Mouse (Mus musculus) liver, embryonic 13.5 days (tissue): Measurements from ENCODE around the gene Patl2. TPM values are rescaled to one million over a fixed set of nuclear protein-coding genes. Genes with fewer than 3 reads are reported as not detected.

Source experiments
- ATAC-seq: fragments of 200-750 bp; cut with Nextera tagmentation; 2 replicates; pipeline ENCODE4 v1.8.0; 2017; ENCODE audit warnings: low read depth, mild to moderate bottlenecking, moderate number of reproducible peaks, moderate library complexity
- DNase-seq: peaks from one replicate; pipeline ENCODE4 v3.0.0; 2022
- H3K27ac ChIP-seq: fragments of 300-500 bp; sonication (generic); 2 replicates; pipeline ENCODE4 v1.5.1; 2015; ENCODE audit warnings: moderate library complexity, mild to moderate bottlenecking, inconsistent platforms
- H3K27me3 ChIP-seq: fragments of 300-500 bp; sonication (generic); 2 replicates; pipeline ENCODE4 v1.6.1; 2015; ENCODE audit warnings: mild to moderate bottlenecking, inconsistent platforms
- H3K36me3 ChIP-seq: fragments of 300-500 bp; sonication (generic); 2 replicates; pipeline ENCODE4 v1.6.1; 2015; ENCODE audit warnings: mild to moderate bottlenecking, inconsistent platforms
- H3K4me1 ChIP-seq: fragments of 300-500 bp; sonication (generic); replicated peaks from 2 replicates; pipeline ENCODE4 v1.6.1; 2015; ENCODE audit warnings: inconsistent platforms
- H3K4me2 ChIP-seq: fragments of 300-500 bp; sonication (generic); 2 replicates; pipeline ENCODE4 v1.6.1; 2015; ENCODE audit warnings: inconsistent platforms, mild to moderate bottlenecking, moderate library complexity
- H3K4me3 ChIP-seq: fragments of 300-500 bp; sonication (generic); replicated peaks from 2 replicates; pipeline ENCODE4 v1.5.1; 2015; ENCODE audit warnings: mild to moderate bottlenecking, inconsistent platforms
- H3K9ac ChIP-seq: fragments of 300-500 bp; sonication (generic); 2 replicates; pipeline ENCODE4 v1.6.1; 2015; ENCODE audit warnings: mild to moderate bottlenecking, inconsistent platforms
- H3K9me3 ChIP-seq: fragments of 300-500 bp; sonication (generic); replicated peaks from 2 replicates; pipeline ENCODE4 v1.6.1; 2016; ENCODE audit warnings: inconsistent platforms
- WGBS: fragments of 180-500 bp; shearing (Covaris S2); methylation state at CpG from one replicate; pipeline ENCODE4 v1.1.7; 2015; ENCODE audit not compliant: insufficient replicate concordance; 5-methylcytosine and 5-hydroxymethylcytosine counted together
- polyA plus RNA-seq: library from polyadenylated mRNA; unstranded; fragments of >200 nt; fragmentation: Nextera tagmentation; extraction: Ambion mirVana; gene quantifications from 2 replicates; pipeline ENCODE4 v1.2.1, GENCODE M21; 2015

The Patl2 gene
- polyA plus RNA-seq, 1 experiment from 2014 or later, result 0.06 TPM

DNA sequence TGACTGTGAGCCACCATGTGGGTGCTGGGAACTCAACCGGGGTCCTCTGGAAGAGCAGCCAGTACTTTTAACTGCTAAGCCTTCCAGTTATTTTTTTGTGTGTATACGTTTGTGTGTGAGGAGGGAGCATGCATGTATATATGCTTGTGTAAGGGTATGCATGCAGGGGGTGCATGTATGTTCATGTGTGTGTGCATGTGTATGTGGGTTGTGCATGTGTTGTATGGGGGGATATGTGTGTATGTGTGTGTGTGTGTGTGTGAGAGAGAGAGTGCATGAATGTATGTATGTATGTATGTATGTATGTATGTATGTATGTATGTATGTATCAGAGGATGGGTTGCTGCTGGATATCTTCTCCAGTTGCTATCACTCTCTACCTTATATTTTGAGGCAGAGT is 31.5 kb downstream of the Patl2 start:
- Histone ChIP-seq H3K4me1 (peaks cover 50% of the 10 kb centered on the region), H3K9me3 (no peaks in the 10 kb centered on the region), H3K27me3 (no peaks in the 10 kb centered on the region), H3K9ac (no peak overlapping the region), H3K27ac (no peak overlapping the region), H3K4me2 (no peak overlapping the region), H3K4me3 (no peak overlapping the region), H3K36me3 (peaks cover 44% of the 10 kb centered on the region)
- ATAC-seq (no peak), DNase-seq (no peak)
- WGBS, result 75% methylated on average over 2 of the region's 2 CpGs

DNA sequence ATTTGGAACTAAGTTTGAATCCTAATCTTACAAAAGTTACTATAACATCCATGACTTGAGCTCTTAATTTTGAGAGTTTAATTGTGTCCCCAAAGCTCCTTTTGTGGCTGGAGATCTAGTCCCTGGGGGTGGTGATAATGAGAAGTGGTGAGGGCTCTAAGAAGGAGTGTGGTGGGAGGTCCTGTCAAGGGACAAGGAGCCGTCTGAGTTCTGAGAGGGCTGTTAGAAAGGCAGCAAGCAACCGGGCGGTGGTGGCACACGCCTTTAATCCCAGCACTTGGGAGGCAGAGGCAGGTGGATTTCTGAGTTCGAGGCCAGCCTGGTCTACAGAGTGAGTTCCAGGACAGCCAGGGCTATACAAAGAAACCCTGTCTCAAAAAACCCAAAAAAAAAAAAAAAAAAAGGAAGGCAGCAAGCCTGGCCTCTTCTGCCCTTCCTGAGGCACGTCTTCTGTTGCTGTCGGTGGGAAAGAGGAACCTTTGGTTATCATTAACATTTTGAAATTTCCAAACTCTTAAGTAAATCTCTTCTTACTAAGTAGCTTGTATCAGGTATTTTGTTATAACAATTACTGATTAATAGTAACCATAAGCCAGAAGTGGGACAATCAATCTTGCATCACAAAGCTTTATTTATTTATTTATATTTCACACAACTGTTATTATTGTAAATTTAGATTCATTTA is 32.2 kb downstream of the Patl2 start:
- Histone ChIP-seq H3K4me3 (no peak overlapping the region), H3K27ac (no peak overlapping the region), H3K9ac (no peak overlapping the region), H3K27me3 (no peaks in the 10 kb centered on the region), H3K9me3 (no peaks in the 10 kb centered on the region), H3K4me1 (peaks cover 57% of the 10 kb centered on the region), H3K36me3 (peaks cover 44% of the 10 kb centered on the region), H3K4me2 (no peak overlapping the region)
- WGBS, result 49% methylated on average over 7 of the region's 7 CpGs
- DNase-seq, result no peak
- no peak for ATAC-seq

GRCm38 (mm10) chr2:122152850-122153249 is 33.1 kb downstream of the Patl2 start:
- no peaks in the 10 kb centered on the region for H3K27me3 ChIP-seq
- peaks cover 44% of the 10 kb centered on the region for H3K36me3 ChIP-seq
- H3K27ac ChIP-seq, result no peak overlapping the region
- H3K9ac ChIP-seq, result no peak overlapping the region
- DNase-seq, result no peak
- peaks cover 61% of the 10 kb centered on the region for H3K4me1 ChIP-seq
- H3K9me3 ChIP-seq, result no peaks in the 10 kb centered on the region
- no peak overlapping the region for H3K4me3 ChIP-seq
- 61% methylated on average over 3 of the region's 3 CpGs for WGBS
- ATAC-seq, result no peak
- no peak overlapping the region for H3K4me2 ChIP-seq

GRCm38 (mm10) chr2:122151221-122151620 is 34.8 kb downstream of the Patl2 start:
- H3K36me3 ChIP-seq, result peaks cover 44% of the 10 kb centered on the region
- DNase-seq (no peak), ATAC-seq (no peak)
- 83% methylated on average over 1 of the region's 1 CpGs for WGBS
- H3K4me3 ChIP-seq, result no peak overlapping the region
- no peak overlapping the region for H3K27ac ChIP-seq
- peaks cover 62% of the 10 kb centered on the region for H3K4me1 ChIP-seq
- no peaks in the 10 kb centered on the region for H3K9me3 ChIP-seq
- no peak overlapping the region for H3K4me2 ChIP-seq
- no peak overlapping the region for H3K9ac ChIP-seq
- H3K27me3 ChIP-seq, result no peaks in the 10 kb centered on the region

- no peaks in the 10 kb centered on the region for H3K27me3 ChIP-seq
- 66% methylated on average over 3 of the region's 3 CpGs for WGBS
- H3K4me1 ChIP-seq, result peaks cover 53% of the 10 kb centered on the region
- ATAC-seq, result no peak
- H3K4me3 ChIP-seq, result peak overlapping the region; percentile 82
- DNase-seq, result no peak
- peak overlapping the region; percentile 93 for H3K4me2 ChIP-seq
- no peaks in the 10 kb centered on the region for H3K9me3 ChIP-seq
- H3K27ac ChIP-seq, result no peak overlapping the region
- H3K9ac ChIP-seq, result 0 out of 2 replicates have a peak overlapping the region, but pooled peaks have one; percentile 89
- peaks cover 37% of the 10 kb centered on the region for H3K36me3 ChIP-seq
Observed at GRCm38 (mm10) chr2:122149716-122150115, 36.3 kb downstream of the Patl2 start.

GRCm38 (mm10) chr2:122149316-122149715 is 36.7 kb downstream of the Patl2 start:
- 78% methylated on average over 6 of the region's 6 CpGs for WGBS
- Histone ChIP-seq H3K4me3 (peak overlapping the region; percentile 82), H3K36me3 (peaks cover 33% of the 10 kb centered on the region), H3K9me3 (no peaks in the 10 kb centered on the region), H3K4me2 (peak overlapping the region; percentile 93), H3K9ac (peak overlapping the region; percentile 89; the same call in 1 of the 2 replicates), H3K27me3 (no peaks in the 10 kb centered on the region), H3K4me1 (peaks cover 51% of the 10 kb centered on the region), H3K27ac (no peak overlapping the region)
- DNase-seq (no peak), ATAC-seq (no peak)

GRCm38 (mm10) chr2:122148242-122148917 is 37.6 kb downstream of the Patl2 start:
- H3K27ac ChIP-seq, result peak overlapping the region; percentile 85
- H3K27me3 ChIP-seq, result no peaks in the 10 kb centered on the region
- peaks cover 30% of the 10 kb centered on the region for H3K36me3 ChIP-seq
- peaks cover 51% of the 10 kb centered on the region for H3K4me1 ChIP-seq
- peak overlapping the region; percentile 82 for H3K4me3 ChIP-seq
- DNase-seq, result no peak
- peak overlapping the region; percentile 93 for H3K4me2 ChIP-seq
- peak overlapping the region; percentile 89 for H3K9ac ChIP-seq
- no peaks in the 10 kb centered on the region for H3K9me3 ChIP-seq
- 9% methylated on average over 18 of the region's 18 CpGs for WGBS
- peak; percentile 12; the same call in 1 of the 2 replicates for ATAC-seq

- H3K27me3 ChIP-seq, result no peaks in the 10 kb centered on the region
- H3K4me3 ChIP-seq, result peak within 1 kb of the TSS; percentile 82
- H3K27ac ChIP-seq, result peak within 1 kb of the TSS; percentile 85
- under 1% methylated on average over 40 of the region's 40 CpGs for WGBS
- peak; percentile 84 for DNase-seq
- H3K4me2 ChIP-seq, result peak within 1 kb of the TSS; percentile 93
- peaks cover 50% of the 10 kb centered on the region for H3K4me1 ChIP-seq
- H3K9ac ChIP-seq, result peak within 1 kb of the TSS; percentile 89
- no peaks in the 10 kb centered on the region for H3K9me3 ChIP-seq
- peak; percentile 93 for ATAC-seq
- H3K36me3 ChIP-seq, result peaks cover 23% of the 10 kb centered on the region
Observed at GRCm38 (mm10) chr2:122147508-122148241, 38.3 kb downstream of the Patl2 start, which contains the start of gene B2m. TSS of gene B2m (plus strand) at chr2:122147686.

DNA sequence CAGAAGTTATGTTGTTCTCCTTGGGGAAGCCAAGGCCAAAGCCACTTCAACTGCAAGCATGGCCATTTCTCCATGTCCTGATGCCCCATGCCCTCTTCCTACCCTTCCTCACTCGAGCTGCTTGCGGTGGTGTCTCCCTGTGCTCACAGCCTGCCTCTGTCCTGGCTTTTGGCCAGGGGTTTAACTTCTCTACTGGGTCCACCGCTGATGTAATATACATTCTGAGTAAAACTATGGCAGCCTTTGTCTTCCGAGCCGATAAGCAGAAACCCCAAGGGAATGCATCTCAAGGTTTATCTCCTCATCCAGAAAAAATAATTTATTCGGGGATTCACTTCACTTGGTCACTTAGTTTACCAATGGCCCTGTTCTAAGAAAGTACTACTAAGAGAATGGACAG is 39.3 kb downstream of the Patl2 start:
- Histone ChIP-seq H3K4me1 (peaks cover 44% of the 10 kb centered on the region), H3K9ac (peak overlapping the region; percentile 89), H3K9me3 (no peaks in the 10 kb centered on the region), H3K4me3 (peak overlapping the region; percentile 82), H3K27me3 (no peaks in the 10 kb centered on the region), H3K36me3 (peaks cover 15% of the 10 kb centered on the region), H3K4me2 (peak overlapping the region; percentile 93), H3K27ac (peak overlapping the region; percentile 65)
- no peak for ATAC-seq
- DNase-seq, result no peak
- 74% methylated on average over 6 of the region's 6 CpGs for WGBS

DNA sequence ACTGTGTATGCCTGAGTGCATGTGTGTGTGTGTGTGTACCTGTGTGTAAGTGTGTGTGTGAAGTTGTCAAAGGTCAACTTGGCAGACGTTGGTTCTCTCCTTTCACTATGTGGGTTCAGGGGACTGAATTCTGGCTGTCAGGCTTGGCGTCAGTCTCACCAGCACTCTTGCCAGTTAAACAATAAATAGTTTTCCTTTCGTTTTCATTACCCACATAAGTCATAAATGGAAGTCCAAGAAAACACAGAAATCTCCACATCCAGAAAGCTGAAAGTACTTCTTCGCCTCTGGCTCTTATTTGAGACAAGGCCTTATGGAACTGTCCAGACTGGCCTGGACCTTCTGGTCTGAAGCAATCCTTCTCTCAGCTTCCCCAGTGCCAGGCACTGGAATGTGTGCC is 40.2 kb downstream of the Patl2 start:
- H3K4me2 ChIP-seq, result no peak overlapping the region
- peaks cover 44% of the 10 kb centered on the region for H3K4me1 ChIP-seq
- WGBS, result 59% methylated on average over 4 of the region's 4 CpGs
- no peak overlapping the region for H3K27ac ChIP-seq
- no peak for DNase-seq
- no peak for ATAC-seq
- H3K9ac ChIP-seq, result no peak overlapping the region
- peaks cover 7% of the 10 kb centered on the region for H3K36me3 ChIP-seq
- H3K4me3 ChIP-seq, result no peak overlapping the region
- H3K27me3 ChIP-seq, result no peaks in the 10 kb centered on the region
- H3K9me3 ChIP-seq, result no peaks in the 10 kb centered on the region

DNA sequence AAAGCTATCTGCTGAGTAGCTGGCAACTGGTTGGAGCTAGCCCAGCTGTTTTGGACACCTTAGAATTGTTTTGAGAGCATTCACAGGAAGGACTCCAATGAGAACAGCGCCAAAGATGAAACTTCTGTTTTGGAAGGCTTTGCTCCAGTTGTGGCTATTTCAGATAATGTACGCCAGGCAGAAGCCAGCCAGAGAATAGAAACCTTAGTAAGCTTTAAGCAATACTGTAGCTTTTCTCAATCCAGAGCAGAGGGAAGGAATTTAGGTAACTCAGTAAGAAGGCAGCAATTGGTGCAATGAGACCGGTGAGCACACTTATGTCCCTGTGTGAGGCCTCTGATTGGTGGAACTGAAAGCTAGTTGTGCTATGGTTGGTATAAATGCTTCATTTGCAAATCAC is 42.9 kb downstream of the Patl2 start:
- DNase-seq, result no peak
- H3K9me3 ChIP-seq, result no peaks in the 10 kb centered on the region
- no peak overlapping the region for H3K4me2 ChIP-seq
- H3K4me3 ChIP-seq, result no peak overlapping the region
- H3K36me3 ChIP-seq, result no peaks in the 10 kb centered on the region
- H3K4me1 ChIP-seq, result peaks cover 35% of the 10 kb centered on the region
- no peaks in the 10 kb centered on the region for H3K27me3 ChIP-seq
- ATAC-seq, result no peak
- no peak overlapping the region for H3K9ac ChIP-seq
- H3K27ac ChIP-seq, result no peak overlapping the region
- 77% methylated on average over 3 of the region's 3 CpGs for WGBS
